Mouse (Mus musculus) kidney, adult 2 months (tissue): ENCODE measurements at regions not wholly inside any gene's neighbourhood (a gene's known extent, or its start where the extent isn't known, plus 50 kb on each side); places are given as distances from the start of the nearest gene placed in this dataset.

Experiments used
- DNase-seq: peaks from one replicate; pipeline ENCODE4 v3.0.0; 2021
- H3K27ac ChIP-seq: fragments of 200-500 bp; 2 replicates; pipeline ENCODE4 v1.5.1; 2012; ENCODE audit warnings: low read depth, low read length, control low read depth, inconsistent platforms; ENCODE audit not compliant: insufficient read depth
- H3K27me3 ChIP-seq: fragments of 200-500 bp; replicated peaks from 2 replicates; pipeline ENCODE4 v1.6.1; 2012; ENCODE audit warnings: mild to moderate bottlenecking, moderate library complexity, low read length, inconsistent platforms; ENCODE audit not compliant: control insufficient read depth, insufficient read depth
- H3K36me3 ChIP-seq: fragments of 200-500 bp; 2 replicates; pipeline ENCODE4 v1.6.1; 2012; ENCODE audit warnings: mild to moderate bottlenecking, moderate library complexity, low read length, inconsistent platforms; ENCODE audit not compliant: control insufficient read depth, insufficient read depth
- H3K4me1 ChIP-seq: fragments of 200-500 bp; 2 replicates; pipeline ENCODE4 v1.6.1; 2011; ENCODE audit warnings: low read length; ENCODE audit not compliant: control insufficient read depth, insufficient read depth
- H3K4me3 ChIP-seq: fragments of 200-500 bp; 2 replicates; pipeline ENCODE4 v1.5.1; 2011; ENCODE audit warnings: mild to moderate bottlenecking, low read depth, low read length, control low read depth; ENCODE audit not compliant: insufficient read depth
- CTCF ChIP-seq: fragments of 200-500 bp; conservative IDR thresholded peaks from 2 replicates; pipeline ENCODE4 v1.5.1; 2011; ENCODE audit warnings: low read depth, mild to moderate bottlenecking, control low read depth, low read length, moderate library complexity, mixed read lengths; ENCODE audit not compliant: insufficient read depth, insufficient read length
- POLR2A ChIP-seq: fragments of 200-500 bp; IDR thresholded peaks from one replicate; pipeline ENCODE4 v1.6.1; 2011; ENCODE audit warnings: low read depth, low read length, control low read depth
- WGBS: fragments of 180-500 bp; shearing (Covaris S2); methylation state at CpG from one replicate; pipeline ENCODE4 v1.1.7; 2018; 5-methylcytosine and 5-hydroxymethylcytosine counted together

DNA sequence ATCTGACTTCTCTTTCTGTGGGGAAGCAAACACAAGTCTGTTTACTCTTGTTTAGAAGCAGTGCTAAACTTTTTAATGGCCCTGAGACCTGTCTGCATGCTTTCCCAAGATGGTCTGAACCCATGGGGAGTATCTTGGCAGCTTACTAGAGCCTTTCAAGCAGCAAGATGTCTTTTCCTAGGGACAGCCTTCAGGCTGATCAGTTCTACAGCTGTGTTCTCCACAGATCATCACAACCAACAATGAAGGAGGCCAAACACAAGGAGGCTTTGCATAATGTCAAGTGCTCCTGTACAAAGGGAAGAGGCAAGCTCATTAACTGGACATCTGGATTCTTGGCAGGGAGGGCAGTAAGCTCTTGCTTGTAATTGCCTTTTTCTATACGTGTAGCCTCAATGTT is 641.0 kb downstream of the Nedd1 start:
- 70% methylated on average over 1 of the region's 1 CpGs for WGBS
- no peaks in the 10 kb centered on the region for H3K27me3 ChIP-seq
- no peaks in the 10 kb centered on the region for H3K4me1 ChIP-seq
- H3K36me3 ChIP-seq: no peaks in the 10 kb centered on the region
- H3K27ac ChIP-seq: no peak overlapping the region
- no peak overlapping the region for H3K4me3 ChIP-seq
- TF ChIP-seq CTCF (no peak), POLR2A (no peak)
- no peak for DNase-seq

DNA sequence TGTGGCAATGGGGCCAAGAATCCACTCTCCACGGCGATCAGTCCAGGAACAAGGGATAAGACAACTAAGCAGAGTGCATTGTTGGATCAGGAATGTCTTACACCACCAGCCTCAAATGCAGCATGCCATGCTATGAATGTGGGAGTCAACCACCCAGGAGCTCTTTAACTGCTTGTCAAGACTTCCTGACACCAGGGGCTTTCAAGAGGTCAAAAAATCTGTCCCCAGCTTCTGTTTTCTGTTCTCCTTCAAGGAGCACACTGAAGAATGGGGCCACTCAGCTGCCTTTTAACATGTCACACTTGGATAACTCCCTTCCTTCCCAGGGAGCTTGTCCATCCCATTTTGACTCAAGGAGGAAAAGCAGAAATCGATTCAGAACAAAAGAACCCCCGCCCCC is 642.8 kb downstream of the Nedd1 start:
- Histone ChIP-seq H3K36me3 (no peaks in the 10 kb centered on the region), H3K27ac (no peak overlapping the region), H3K27me3 (no peaks in the 10 kb centered on the region), H3K4me1 (no peaks in the 10 kb centered on the region), H3K4me3 (no peak overlapping the region)
- 37% methylated on average over 4 of the region's 4 CpGs for WGBS
- TF ChIP-seq CTCF (no peak), POLR2A (no peak)
- DNase-seq: no peak

DNA sequence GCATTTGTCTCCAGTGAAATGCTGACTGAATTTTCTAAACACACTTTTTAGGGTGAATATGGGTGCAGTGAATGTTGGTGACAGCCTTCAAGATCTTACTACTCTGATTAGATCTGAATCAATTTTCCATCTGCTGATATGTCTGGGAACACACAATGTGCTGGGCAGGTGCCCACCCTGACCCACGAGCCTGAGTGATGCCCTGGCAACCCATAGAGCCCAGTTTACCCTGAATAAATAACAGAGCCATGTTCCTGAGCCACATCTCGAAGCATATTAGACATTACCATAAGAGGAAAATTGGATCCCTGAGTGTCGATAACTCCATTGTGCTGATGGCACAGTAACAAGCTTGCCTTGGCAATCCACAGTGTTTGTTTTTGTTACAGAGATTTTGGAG is 644.9 kb downstream of the Nedd1 start:
- Histone ChIP-seq H3K36me3 (no peaks in the 10 kb centered on the region), H3K27ac (no peak overlapping the region), H3K4me1 (no peaks in the 10 kb centered on the region), H3K4me3 (no peak overlapping the region), H3K27me3 (no peaks in the 10 kb centered on the region)
- 83% methylated on average over 3 of the region's 3 CpGs for WGBS
- no peak for DNase-seq
- no peak for TF ChIP-seq CTCF
- TF ChIP-seq POLR2A: no peak

DNA sequence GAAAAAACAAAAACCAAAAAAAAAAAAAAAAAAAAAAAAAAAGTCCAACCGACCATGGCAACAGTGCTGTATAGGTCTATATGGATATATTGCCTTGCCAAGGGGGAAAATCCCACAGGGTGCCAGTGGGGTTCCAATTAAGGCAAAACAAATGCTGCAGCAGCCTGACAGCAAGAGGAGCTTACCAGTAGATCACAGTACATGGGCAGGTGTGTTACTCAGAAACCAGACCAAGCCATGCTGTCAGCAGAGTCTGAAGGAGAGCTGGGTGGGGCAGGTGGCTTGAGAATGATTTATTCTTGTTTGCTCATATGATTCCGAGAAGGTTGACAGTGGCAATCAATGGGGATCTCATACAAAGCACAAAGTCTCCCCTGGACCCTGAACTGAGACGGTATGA is 645.5 kb downstream of the Nedd1 start:
- no peaks in the 10 kb centered on the region for H3K4me1 ChIP-seq
- H3K27ac ChIP-seq: no peak overlapping the region
- no peaks in the 10 kb centered on the region for H3K36me3 ChIP-seq
- WGBS: 71% methylated on average over 3 of the region's 3 CpGs
- H3K27me3 ChIP-seq: no peaks in the 10 kb centered on the region
- no peak for DNase-seq
- TF ChIP-seq CTCF (no peak), POLR2A (no peak)
- no peak overlapping the region for H3K4me3 ChIP-seq

DNA sequence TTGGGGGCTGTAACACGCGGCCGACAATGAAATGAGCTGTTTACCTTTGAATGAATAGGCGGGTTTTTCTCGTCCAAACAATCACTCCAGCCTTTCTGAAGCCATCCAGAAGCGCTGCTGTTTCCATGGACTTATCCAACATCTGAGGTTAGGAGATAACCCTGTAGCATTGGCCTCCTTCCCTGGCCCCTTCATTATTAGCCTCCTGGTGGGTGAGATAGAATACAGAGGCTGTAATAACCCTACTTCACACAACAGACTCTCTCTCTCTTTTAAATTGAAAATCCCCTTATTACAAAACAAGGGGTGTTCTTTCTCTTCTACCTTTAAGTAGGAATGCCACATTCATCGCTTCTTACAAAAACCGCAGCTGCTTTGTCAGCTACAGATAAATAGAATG is 646.8 kb downstream of the Nedd1 start:
- Histone ChIP-seq H3K4me1 (no peaks in the 10 kb centered on the region), H3K27ac (no peak overlapping the region), H3K27me3 (no peaks in the 10 kb centered on the region), H3K4me3 (no peak overlapping the region), H3K36me3 (no peaks in the 10 kb centered on the region)
- no peak for DNase-seq
- TF ChIP-seq POLR2A: no peak
- TF ChIP-seq CTCF: no peak
- WGBS: 85% methylated on average over 8 of the region's 8 CpGs

DNA sequence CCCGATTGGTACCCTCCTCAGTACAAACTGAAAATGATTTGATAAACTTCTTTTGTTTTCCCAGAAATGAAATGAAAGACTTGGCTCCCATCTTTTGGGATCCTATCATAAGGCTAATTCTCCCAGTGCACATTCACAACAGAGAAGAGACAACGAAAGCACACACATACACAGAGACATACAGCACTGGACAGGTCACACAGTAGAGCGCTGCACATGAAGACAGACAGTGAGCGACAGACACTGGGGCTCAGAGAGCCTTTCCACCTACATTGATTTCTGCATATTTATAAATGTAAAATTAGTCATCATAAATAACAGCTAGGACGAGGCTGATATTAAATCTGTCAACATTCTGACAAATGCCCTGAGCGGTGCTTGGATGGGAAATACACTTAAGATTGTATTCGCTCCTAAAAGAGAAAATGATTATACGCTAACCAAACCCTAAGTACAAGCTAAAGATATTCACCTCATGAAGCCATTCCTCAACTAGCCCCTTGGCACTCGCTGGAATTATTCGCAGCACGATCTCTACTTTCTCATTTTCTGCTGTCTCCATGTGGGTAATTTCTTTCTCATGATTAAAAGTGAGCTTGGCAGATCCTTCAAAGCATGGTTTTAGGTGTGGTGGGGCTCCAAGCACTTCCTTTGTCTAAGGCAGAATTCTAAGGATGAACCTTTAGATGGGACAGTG is 647.4 kb downstream of the Nedd1 start:
- H3K27me3 ChIP-seq: no peaks in the 10 kb centered on the region
- no peaks in the 10 kb centered on the region for H3K36me3 ChIP-seq
- no peak for DNase-seq
- H3K4me1 ChIP-seq: no peaks in the 10 kb centered on the region
- no peak overlapping the region for H3K27ac ChIP-seq
- 88% methylated on average over 11 of the region's 11 CpGs for WGBS
- no peak overlapping the region for H3K4me3 ChIP-seq
- no peak for TF ChIP-seq POLR2A
- TF ChIP-seq CTCF: no peak

DNA sequence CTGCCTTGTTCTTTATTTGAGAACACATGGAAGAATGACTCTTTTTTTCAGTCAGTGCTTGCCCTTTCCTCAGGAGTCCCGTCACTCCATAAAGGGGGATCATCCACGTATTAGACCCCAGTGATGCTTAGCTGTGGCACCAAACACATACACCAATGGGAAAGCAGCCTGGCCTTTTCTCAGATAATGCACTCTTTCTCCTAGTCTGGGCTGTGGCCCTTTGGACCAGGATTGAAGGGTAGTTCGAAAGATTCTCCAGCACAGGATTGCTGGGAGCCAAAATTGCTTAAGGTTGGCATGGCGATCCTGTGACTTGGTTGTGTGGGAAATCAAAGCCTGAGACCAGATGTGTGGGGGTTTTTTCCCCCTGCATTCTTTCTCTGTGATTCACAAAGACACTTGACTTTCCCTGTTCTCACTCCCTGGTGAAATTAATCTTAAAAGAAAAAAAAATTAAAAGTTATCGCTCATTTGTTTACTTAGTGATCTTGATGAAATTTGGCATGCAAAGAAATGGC is 648.3 kb downstream of the Nedd1 start:
- H3K36me3 ChIP-seq: no peaks in the 10 kb centered on the region
- H3K4me3 ChIP-seq: no peak overlapping the region
- WGBS: 72% methylated on average over 5 of the region's 5 CpGs
- no peaks in the 10 kb centered on the region for H3K27me3 ChIP-seq
- TF ChIP-seq CTCF (no peak), POLR2A (no peak)
- H3K4me1 ChIP-seq: no peaks in the 10 kb centered on the region
- no peak overlapping the region for H3K27ac ChIP-seq
- no peak for DNase-seq

DNA sequence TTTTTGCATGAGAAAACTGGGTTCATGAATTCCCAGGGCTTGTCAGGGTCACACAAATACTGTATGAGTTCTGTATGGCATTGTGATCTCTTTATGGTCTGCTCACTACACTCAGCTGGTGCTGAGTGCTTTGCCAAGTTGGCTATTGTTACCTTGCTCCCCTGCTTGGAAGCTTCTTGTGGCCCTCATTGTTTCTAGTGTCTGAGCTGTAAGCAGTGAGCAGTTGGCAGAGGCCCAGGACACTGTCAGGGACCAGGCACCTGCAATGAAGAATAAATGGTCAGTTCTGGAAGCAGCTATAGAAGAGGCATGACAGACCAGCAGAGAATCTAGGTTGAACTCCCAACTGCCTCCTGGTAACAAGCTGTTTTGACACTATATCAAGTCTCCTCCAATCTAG is 677.4 kb downstream of the Nedd1 start:
- DNase-seq: no peak
- TF ChIP-seq POLR2A: no peak
- TF ChIP-seq CTCF: no peak
- H3K36me3 ChIP-seq: no peaks in the 10 kb centered on the region
- no peaks in the 10 kb centered on the region for H3K27me3 ChIP-seq
- no peak overlapping the region for H3K27ac ChIP-seq
- no peak overlapping the region for H3K4me3 ChIP-seq
- H3K4me1 ChIP-seq: no peaks in the 10 kb centered on the region
